Mouse (Mus musculus) retina, adult 2 months (tissue): ENCODE data around the gene Scarb2.
"Not testable (repeated sequence)": the region's sequence is repeated elsewhere in the genome, so short reads cannot be mapped to it uniquely, and the experiment has no call there.

Experiments used
- DNase-seq: peaks from one replicate; pipeline ENCODE4 v3.0.0-alpha.2; 2012; ENCODE audit warnings: low read depth, low spot score

The Scarb2 gene

DNA sequence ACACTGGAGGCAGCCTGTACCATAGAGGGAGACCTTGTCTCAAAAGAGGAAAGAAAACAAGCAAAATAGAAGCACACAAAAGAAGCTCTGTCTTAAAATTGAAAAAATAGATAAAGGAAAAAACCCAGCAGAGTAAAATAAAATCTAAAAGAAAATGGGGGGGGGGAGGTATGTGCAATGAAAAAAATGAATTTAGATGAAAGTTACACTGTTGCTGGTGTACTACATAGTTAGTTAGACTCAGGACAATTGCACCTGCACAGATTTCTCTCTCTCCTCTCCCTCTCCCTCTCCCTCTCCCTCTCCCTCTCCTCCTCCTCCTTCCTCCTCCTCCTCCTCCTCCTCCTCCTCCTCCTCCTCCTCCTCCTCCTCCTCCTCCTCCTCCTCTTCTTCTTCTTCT, at the start of gene Scarb2:
Gene Scarb2 (minus strand): TSS at position 101 of the 400 bp plus-strand sequence.
- no peak for DNase-seq

DNA sequence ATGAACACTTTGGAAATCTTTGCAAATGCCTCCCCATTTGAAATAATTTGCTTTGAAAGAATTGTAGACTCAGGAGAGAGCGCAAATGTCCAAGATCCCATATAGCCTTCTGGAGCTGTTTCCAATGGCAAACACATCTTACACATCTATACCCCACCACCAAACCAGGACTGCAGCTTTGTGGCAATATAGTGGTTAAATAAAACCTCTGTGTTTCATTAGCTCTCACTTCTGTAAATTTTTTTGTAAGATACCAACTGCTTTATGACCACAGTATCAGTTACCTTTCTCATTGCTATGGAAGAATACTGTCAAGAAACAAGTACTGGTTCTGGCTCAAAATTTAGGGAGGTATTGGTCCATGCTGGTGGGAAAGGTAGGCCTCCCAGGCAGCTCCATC, 49.3 kb upstream of the Scarb2 start:
- no peak for DNase-seq

DNA sequence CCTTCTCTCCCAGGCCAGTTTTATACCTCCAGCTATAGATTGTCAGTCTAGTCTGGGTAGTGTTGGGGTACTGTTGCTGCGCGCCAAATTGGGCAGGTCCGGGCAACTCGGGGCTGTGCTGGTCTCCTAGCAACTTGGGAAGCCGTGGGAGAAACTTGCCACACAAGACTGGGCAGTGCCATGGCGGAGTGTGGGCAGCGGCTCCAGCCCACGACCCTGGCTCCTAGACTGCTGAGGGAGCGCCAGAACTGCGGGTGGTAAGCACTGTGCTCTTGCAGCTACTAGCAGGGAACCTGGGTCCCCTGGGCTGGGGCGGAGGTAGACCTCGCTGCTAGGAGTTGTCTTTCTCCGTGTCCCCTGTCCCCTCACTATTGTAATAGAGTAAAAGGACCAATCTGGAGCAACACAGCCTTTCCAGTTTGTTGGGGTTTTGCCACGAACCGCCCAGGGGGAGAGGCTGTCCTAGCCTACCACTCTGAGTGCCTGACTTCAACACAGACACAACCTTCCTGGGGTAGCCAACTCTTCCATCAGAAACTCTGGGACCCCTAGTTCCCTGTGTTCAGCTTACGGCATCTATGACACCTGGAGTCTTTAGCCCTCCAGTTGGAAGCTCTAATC, 48.4 kb upstream of the Scarb2 start, which contains the start of gene Fam47e:
Gene Fam47e (plus strand): TSS at position 179 of the 621 bp plus-strand sequence.
- no peak for DNase-seq

DNA sequence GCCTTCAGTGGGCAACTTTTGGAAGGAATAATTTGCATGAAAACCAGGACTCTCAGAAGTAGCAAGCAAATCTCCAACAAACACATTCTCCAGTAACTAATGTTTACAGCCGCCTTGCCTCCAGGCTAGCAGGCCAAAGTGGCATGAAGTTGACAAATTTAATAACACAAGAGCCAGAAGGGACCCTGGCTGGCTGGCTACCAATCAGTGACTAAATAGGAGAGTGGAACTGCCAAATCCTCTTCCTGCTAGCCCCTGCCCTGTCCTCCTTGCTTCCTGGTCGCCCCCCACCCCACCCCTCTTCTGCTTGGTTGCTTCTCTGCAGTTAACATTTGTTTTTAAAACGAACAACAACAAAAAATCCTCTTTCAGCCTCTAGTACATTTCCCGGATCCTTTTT, 47.8 kb upstream of the Scarb2 start:
- no peak for DNase-seq

DNA sequence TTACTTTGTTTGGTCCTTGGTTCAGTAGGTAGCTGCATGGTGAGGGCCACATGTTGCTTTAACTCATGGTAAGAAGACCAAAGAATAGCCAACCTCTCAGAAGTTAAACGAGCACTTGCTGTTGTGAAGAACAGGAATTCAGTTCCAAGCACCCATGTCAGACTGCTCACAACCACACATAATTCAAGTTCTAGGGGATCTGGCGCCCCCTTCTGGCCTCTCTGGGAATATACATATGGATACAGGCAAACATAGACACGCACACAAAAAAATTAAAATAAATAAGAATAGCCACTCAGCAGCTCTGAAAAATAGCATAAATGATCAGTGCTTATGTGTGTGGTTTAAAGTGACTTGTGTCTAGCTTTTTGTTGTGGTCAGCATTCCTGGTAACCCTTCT, 47.3 kb upstream of the Scarb2 start:
- no peak for DNase-seq

DNA sequence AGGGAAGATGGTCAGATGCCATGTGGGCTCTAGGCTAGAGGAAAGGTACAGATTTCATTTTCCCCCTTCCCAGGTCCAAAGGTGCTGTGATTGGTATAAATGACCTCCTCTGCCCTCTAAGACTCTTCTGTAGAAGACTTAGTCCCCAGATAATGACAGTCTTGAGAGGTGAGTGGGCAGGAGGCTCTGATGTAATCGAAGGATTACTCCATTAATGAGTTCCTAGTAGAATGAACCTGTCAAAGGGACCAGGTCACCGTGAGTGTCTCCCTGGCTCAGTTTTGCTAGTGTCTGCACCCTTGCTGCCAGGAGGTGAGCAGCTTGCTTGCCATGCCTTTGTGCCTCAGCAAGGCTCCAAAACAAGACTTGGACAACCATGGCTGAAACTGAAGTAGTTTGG, 46.0 kb upstream of the Scarb2 start:
- DNase-seq, result no peak

DNA sequence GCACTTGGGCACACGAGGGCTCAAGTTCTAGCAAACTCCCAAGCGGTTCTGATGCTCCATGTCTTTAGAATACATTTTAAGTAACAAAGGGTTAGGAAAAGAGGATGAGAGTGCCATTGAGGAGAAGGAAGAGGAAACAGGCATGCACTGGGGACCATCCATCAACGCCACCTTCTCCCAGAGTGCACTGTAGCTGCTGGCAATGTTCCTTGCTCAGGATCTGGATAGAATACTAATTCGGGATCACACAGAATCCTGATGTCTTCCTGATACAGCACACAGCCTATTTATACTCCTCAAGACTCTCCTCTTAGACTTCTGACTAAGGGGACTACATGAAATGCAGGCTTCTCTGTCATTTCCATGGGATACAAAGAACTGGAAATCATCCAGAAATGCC, 33.1 kb upstream of the Scarb2 start:
- no peak for DNase-seq

DNA sequence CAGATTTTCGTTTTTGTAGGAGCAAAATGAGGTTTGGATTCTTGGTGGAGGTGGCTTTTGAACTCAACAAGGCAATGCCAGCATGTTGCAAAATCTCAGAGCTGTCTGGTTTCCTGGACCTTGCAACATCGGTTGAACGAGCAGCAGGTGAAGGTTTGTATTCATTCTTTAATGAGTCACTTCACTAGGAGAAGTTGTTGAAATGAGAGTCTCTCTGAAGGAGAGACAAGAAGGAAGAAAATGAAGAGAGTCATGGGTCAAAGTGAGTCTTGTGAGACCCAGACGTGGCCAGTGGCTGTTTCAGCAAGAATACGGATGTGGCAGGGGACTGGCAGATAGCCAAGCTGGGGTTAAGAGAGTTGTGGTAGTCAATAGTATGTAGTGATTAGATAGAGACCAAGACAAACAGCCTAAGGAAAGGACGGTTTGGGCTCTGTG, 18.2 kb upstream of the Scarb2 start:
- DNase-seq, result no peak

DNA sequence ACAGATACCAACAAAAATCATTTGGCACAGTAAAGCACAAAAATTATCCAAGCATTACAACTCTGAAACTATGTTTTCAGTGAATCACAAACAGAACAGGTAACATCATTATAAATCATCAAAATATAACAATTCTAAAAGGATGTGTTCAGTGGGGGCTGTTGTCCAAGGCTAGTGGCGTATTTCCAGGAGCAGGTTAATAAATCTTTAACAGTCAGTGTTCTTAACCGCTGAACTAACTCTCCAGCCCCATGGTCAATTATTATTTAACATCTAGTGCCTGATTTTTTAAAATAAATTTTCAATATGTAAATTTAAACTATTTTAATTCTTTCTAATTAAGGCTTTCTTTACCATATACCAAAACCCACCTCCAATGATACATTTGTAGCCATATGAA, 14.5 kb upstream of the Scarb2 start:
- not testable (repeated sequence) for DNase-seq

DNA sequence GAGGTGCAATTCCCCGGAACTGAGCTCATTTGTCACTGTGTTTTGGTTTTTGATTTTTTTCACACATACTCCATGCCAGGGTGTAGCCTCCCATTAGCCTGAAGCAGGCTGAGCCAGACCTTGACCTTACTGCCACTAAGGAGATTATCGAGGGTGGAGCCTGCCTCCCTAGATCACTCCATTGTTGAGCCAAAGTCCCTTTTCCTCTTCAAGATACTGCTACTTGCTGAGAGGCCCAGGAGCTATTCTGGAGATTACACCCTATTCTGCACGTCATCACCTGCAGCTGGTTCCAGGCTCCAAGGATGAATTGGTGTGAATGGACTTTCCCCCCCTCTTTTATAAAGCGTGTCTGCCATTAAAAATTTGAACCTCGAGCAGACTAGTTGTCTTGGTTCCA, 5.4 kb upstream of the Scarb2 start:
- DNase-seq, result no peak

DNA sequence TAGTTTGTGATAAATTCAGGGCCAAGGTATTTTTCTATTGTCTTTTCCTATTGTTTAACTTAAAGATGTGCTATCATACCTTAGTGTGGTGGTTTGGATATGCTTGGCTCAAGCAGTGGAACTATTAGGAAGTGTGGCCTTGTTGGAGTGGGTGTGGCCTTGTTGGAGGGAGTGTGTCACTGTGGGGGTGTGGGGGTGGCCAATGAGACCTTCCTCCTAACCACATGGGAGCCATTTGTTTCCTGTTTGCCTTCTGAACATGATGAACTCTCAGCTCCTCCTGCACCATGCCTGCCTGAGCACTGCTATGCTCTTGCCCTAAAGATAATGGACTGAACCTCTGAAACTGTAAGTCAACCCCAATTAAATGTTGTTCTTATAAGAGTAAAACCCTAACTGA, 4.6 kb upstream of the Scarb2 start:
- no peak for DNase-seq

DNA sequence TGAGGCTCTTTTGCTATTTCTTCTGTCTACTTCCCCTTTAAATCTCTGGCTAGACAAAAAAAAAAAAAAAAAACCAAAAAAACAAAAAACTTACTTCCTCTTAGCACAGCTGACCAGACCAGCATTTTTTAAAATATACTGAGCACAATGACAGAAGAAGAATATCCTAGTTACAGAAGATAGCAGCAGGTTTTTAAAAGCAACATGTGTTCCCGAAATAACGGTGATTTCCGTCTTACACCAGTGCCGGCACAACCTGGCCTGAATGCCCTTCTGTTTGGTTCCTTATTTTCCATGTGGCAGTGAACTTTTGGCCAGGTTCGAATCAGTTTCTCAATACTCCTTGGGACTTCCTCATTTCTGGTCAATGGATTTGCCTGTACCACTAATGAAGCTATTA, 2.2 kb upstream of the Scarb2 start:
- DNase-seq, result no peak

DNA sequence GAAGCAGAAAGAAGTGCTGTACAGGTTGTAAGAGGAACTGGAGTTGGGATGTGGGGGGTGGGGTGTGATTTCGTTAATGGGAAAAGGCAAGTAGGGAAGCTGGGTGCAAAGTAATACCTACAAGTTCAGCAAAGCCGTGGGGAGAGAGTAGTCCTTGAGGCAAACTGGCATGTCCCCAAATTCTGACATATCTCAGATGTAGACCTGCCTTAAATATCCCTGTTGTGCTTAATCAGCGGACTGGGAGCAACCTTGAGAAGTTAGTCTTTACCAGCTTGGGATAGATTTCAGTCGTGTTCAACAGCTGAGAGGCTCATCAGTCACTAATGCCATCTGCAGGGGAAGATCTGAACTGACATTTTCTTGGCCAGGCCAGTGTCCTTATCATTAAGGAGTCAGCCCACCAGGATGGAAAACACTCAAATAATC, 318 bp downstream of the Scarb2 start:
- no peak for DNase-seq

DNA sequence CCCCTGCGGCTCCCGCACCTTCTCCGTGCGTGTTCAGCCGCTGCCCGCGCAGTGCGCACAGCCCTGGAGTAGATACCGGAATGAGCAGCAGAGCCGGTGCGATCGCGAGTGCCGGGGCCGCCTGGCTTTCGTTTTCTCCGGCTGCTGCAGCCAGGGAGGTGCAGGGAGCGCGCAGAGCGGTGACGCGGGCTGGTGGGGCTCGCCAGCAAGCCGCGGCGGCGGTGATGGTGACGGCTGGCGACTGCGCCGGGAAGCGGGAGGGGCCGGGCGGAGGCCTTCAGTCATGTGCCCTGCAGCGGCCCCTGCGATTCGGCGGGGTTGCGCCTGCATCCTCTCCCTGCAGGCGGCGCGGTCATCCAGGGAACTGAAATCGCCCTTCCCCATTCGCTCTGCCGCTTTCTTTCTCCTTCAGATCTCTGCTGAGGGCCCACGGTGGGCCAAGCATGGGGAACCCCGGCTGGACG, 1.2 kb downstream of the Scarb2 start:
- DNase-seq, result peak; percentile 71

DNA sequence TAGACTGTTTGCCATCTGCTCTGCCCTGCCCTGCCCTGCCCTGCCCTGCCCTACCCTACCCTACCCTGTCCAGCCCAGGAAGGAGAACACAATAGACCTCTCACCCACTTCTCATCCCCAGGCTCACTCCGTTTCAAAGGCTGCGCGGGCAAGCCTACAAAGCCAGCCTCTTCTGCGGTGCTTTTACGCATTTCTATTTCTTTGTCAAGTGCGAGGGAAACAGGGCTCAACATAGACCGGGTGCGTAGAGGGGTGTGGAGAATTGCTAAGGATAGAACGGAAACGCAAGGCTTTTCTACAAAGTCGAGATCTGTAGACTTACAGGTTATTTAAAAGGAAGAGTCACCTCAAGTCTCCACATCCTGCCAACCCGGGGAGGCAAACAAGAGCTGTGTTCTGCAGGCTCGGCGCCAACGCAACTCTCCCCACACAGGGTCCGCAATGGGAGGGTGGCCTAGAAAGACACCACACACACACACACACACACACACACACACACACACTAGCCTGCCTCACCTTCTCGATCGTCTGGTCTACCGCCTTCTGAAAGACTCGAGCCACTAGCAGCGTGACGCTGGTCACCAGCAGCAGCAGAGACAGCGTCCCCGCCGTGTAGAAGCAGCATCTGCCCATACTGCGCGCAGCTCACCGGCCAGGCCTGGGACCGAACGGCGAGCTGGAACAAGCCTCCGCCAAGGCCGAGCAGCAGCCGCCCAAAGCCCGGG, 1.8 kb downstream of the Scarb2 start:
- DNase-seq, result no peak

DNA sequence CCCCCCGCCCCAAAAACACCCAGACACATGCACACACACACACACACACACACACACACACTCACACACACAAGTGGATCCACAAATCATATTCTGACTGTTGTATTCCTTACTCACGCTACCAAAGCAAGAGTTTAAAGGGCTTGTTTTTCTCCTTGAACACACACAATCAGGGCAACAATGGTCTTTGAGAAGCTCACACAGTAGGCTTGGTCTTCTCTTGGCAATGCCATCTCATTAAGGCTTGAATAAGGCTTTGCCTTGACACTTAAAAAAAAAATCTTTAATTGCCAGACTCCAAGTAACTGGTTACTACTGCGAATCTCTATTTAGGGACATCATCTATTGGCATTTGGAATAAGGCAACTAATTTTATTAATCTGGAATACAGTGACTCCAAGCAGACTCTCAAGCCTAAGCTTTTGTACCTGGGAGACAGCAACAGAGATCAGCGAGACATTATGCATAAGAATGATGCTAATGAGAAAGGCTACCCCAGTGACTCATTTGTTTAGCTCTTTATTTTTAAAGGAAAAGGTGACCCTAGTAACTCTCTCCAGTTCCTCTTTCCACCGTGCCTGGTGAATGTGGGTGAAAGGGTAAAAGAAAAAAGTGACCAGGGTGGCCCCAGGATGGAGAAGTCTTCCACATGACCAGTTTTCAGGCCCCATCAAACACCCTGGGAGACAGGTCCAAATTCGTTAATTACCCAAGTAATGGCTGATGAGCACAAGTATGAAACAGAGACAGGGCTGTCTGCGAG, 2.6 kb downstream of the Scarb2 start:
- no peak for DNase-seq

DNA sequence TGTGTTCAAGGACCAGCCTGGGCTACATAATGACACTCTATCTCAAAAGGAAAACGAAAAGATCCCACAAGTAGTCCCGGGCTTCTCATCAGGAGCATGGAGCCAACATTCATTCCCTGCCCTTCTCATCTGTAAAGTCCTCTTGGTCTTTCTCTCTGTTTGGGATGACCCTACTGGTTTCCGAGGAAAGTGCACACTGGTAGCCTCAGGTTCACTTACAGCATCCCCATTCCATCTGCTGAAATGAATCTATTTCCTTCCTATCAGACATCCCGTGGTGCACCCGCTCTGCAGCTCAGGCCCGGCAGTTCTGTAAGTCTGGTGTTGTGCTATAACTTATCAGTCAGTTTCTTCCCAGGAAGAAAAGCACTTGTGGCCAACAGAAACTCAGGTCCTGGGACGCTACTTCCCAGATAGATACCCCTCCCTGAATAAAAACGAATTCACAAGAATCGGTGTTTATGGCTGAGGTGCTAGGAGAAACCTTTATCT, 3.2 kb downstream of the Scarb2 start:
- no peak for DNase-seq

DNA sequence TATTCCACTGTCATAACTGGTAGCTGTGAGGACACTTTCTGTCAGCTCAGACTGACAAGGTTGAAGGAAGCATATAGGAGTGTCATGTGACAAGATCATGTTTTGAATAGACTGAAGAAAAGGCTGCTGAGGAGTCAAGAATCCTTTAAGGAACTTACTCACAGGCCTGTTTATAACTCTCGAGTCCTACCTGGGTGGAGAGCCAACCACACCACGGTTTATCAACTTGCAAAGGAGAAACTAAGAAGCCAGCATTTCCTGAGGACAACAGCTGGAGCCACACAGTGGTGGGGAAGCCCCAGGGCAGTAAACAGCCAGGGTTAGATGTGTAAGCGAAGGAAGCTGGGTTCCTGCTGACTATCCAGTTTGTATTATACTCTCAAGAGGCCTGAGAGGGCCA, 7.3 kb downstream of the Scarb2 start:
- no peak for DNase-seq

DNA sequence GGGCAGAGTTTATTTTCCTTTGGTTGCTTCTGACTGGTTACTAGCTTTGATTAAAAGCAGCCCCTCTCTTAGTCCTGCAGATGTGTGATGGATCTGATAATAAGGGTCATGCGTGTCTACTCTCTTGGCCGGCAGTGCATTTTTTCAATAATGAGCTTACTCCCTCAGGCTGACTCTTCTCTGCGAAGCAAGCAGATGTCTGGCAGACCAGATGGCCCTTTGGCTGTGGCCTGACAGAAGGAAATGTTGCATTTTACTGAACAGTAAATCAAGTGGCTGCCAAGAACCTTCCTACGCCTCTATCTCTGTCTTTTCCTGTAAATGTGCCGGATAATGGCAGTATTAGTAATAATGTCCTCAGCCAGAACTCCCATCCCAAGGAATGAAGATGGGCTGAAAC, 8.0 kb downstream of the Scarb2 start:
- no peak for DNase-seq

DNA sequence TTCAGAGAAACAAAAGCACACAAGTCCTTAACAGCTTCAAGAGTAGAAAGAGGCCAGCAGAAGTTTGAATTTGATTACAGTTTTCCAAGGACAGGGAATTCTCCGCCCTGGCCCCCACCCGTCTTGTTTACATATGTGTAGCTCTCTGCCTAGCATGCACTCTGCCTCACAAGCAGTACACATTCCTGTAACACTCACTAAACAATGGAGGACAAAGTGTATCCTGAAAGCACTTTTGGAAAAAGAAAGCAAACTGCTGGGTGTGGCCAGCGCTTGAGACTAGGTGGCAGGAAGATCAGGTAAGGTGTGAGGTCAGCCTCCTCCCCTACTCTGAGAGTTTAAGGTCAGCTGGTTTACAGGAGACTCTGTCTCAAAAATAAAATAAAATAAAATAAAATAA, 8.4 kb downstream of the Scarb2 start:
- no peak for DNase-seq

DNA sequence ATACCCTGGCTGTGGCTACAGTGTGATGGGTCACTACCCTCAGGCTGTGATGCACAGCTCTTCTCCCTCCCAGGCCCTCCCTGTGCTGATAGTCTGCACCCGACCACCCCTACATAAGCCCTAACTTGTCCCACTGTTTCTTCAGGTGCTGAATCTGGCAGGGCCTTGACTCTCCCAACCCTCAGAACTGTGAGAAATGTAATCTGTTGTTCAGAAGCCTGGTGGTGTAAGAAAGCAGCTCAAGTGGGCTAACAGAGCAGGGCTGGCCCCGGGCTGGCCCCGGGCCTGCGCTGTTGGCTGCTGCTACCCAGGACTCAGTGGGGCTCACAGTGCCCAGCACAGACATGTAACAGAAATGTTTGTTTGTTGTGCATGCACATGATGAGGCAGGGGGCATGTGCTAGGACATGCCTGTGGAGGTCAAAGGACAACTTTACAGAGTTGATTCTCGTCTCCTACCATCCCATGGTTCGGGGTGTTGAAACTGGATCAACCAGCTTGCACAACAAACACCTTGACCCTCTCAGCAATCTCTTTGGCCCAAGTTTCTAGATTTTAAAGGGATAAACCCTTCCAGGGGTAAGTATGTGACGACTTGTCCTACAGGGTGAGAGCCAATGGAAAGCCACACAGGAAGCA, 10.7 kb downstream of the Scarb2 start:
- no peak for DNase-seq

DNA sequence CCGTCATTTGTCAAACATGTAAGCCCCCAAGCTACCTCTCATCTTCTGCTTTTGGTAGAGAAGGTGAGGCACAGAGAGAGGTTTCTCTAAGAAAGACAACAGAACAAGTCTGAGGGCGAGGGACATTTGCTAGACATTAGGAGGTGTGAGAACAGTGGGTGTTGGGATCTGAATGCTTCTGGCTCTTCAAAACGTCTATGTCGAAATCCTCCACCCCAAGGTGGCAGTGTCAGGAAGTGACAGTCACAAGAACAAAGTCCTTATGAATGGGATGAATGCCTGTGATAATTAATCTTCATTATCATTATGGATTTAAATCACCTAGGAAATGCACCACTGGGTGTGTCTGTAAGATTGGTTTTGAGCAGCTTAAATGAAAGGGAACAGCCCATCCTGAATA, 11.3 kb downstream of the Scarb2 start:
- no peak for DNase-seq
